Mouse (Mus musculus) G1E (cell line): ENCODE results near the gene Col6a1.

Experiments
- CTCF ChIP-seq: IDR thresholded peaks from 2 replicates; pipeline ENCODE4 v1.5.1; 2012; ENCODE audit warnings: low read depth, low read length, inconsistent platforms, mixed read lengths
- TAL1 ChIP-seq: conservative IDR thresholded peaks from 2 replicates; pipeline ENCODE4 v1.6.1; 2012; ENCODE audit warnings: low read depth, low read length, inconsistent platforms, mixed read lengths

DNA sequence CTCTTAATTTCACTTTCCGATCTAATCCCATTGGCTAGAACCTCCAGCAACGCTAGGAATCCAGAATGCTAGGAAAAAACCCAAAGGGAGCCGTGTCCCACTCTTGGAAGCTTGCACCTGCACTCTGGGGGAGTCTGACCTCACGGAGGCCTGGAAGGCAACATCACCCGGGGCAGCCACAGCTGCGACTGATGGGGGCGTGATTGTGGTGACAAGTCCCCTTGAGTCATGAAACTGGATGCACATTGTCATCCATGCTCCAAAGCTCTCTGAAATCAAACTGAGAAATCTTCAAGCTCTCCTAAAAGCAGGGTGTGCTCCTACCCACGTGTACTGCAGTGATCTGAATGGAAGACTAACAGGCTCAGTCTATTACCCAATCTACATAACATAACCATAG is 10.8 kb upstream of the Col6a1 start:
- no peak for TF ChIP-seq TAL1
- no peak for TF ChIP-seq CTCF
